Mouse (Mus musculus): ENCODE data around the gene Pigf. TPM values are rescaled to one million over a fixed set of nuclear protein-coding genes. Genes with fewer than 3 reads are reported as not detected.

The Pigf gene
- polyA plus RNA-seq, 1 experiment from 2014 or later = 39.3 TPM

GRCm38 (mm10) chr17:87057486-87058266 is 32.5 kb upstream of the Pigf start:
- H3K4me2 ChIP-seq (replicated peaks; ENCODE audit: low read depth, low read length) = no peak overlapping the region
- H3K4me3 ChIP-seq (ENCODE audit: low read length) = no peak overlapping the region
- no peaks in the 10 kb centered on the region for H3K9me3 ChIP-seq (ENCODE audit: control insufficient read depth, low read length)
- WGBS = 74% methylated on average over 8 of the region's 8 CpGs
- no peak overlapping the region for H3K9ac ChIP-seq (ENCODE audit: low read depth, low read length)
- no peak overlapping the region; the same call in 1 of the 2 replicates for H3K27ac ChIP-seq (ENCODE audit: low read depth, low read length)
- peaks cover 22% of the 10 kb centered on the region; the same call in 1 of the 2 replicates for H3K4me1 ChIP-seq (ENCODE audit: control insufficient read depth, insufficient read depth, low read length)
- no peaks in the 10 kb centered on the region for H3K27me3 ChIP-seq (ENCODE audit: control insufficient read depth, insufficient read depth, low read length)
- no peak for ATAC-seq (ENCODE audit: low FRiP score, low TSS enrichment)
- H3K36me3 ChIP-seq (ENCODE audit: control insufficient read depth, insufficient read depth, low read length) = no peaks in the 10 kb centered on the region

- WGBS = 97% methylated on average over 7 of the region's 7 CpGs
- Histone ChIP-seq H3K27ac (ENCODE audit: low read depth, low read length) (no peak overlapping the region), H3K9ac (ENCODE audit: low read depth, low read length) (no peak overlapping the region), H3K27me3 (ENCODE audit: control insufficient read depth, insufficient read depth, low read length) (no peaks in the 10 kb centered on the region), H3K4me3 (ENCODE audit: low read length) (no peak overlapping the region), H3K4me2 (replicated peaks; ENCODE audit: low read depth, low read length) (no peak overlapping the region), H3K36me3 (ENCODE audit: control insufficient read depth, insufficient read depth, low read length) (no peaks in the 10 kb centered on the region), H3K9me3 (ENCODE audit: control insufficient read depth, low read length) (no peaks in the 10 kb centered on the region), H3K4me1 (ENCODE audit: control insufficient read depth, insufficient read depth, low read length) (peaks cover 19% of the 10 kb centered on the region; the same call in 1 of the 2 replicates)
- ATAC-seq (ENCODE audit: low FRiP score, low TSS enrichment) = no peak
Observed at GRCm38 (mm10) chr17:87056761-87057160, 31.6 kb upstream of the Pigf start.

GRCm38 (mm10) chr17:87055663-87056062 is 30.5 kb upstream of the Pigf start:
- Histone ChIP-seq H3K4me1 (ENCODE audit: control insufficient read depth, insufficient read depth, low read length) (peaks cover 19% of the 10 kb centered on the region; the same call in 1 of the 2 replicates), H3K4me3 (ENCODE audit: low read length) (no peak overlapping the region), H3K9me3 (ENCODE audit: control insufficient read depth, low read length) (no peaks in the 10 kb centered on the region), H3K4me2 (replicated peaks; ENCODE audit: low read depth, low read length) (no peak overlapping the region), H3K36me3 (ENCODE audit: control insufficient read depth, insufficient read depth, low read length) (no peaks in the 10 kb centered on the region), H3K27me3 (ENCODE audit: control insufficient read depth, insufficient read depth, low read length) (no peaks in the 10 kb centered on the region), H3K9ac (ENCODE audit: low read depth, low read length) (no peak overlapping the region), H3K27ac (ENCODE audit: low read depth, low read length) (no peak overlapping the region; the same call in 1 of the 2 replicates)
- no peak for ATAC-seq (ENCODE audit: low FRiP score, low TSS enrichment)
- 69% methylated on average over 1 of the region's 1 CpGs for WGBS

GRCm38 (mm10) chr17:87055051-87055459 is 29.8 kb upstream of the Pigf start:
- H3K36me3 ChIP-seq (ENCODE audit: control insufficient read depth, insufficient read depth, low read length) = no peaks in the 10 kb centered on the region
- H3K4me2 ChIP-seq (replicated peaks; ENCODE audit: low read depth, low read length) = no peak overlapping the region; the same call in 1 of the 2 replicates
- H3K27ac ChIP-seq (ENCODE audit: low read depth, low read length) = peak overlapping the region; percentile 67; the same call in 1 of the 2 replicates
- H3K4me3 ChIP-seq (ENCODE audit: low read length) = no peak overlapping the region
- 6% methylated on average over 5 of the region's 5 CpGs for WGBS
- no peaks in the 10 kb centered on the region for H3K27me3 ChIP-seq (ENCODE audit: control insufficient read depth, insufficient read depth, low read length)
- ATAC-seq (ENCODE audit: low FRiP score, low TSS enrichment) = peak; percentile 75
- no peak overlapping the region for H3K9ac ChIP-seq (ENCODE audit: low read depth, low read length)
- H3K4me1 ChIP-seq (ENCODE audit: control insufficient read depth, insufficient read depth, low read length) = peaks cover 19% of the 10 kb centered on the region; the same call in 1 of the 2 replicates
- no peaks in the 10 kb centered on the region for H3K9me3 ChIP-seq (ENCODE audit: control insufficient read depth, low read length)

- Histone ChIP-seq H3K4me1 (ENCODE audit: control insufficient read depth, insufficient read depth, low read length) (peaks cover 19% of the 10 kb centered on the region; the same call in 1 of the 2 replicates), H3K27ac (ENCODE audit: low read depth, low read length) (no peak overlapping the region), H3K4me2 (replicated peaks; ENCODE audit: low read depth, low read length) (no peak overlapping the region), H3K4me3 (ENCODE audit: low read length) (no peak overlapping the region), H3K9ac (ENCODE audit: low read depth, low read length) (no peak overlapping the region), H3K9me3 (ENCODE audit: control insufficient read depth, low read length) (no peaks in the 10 kb centered on the region), H3K27me3 (ENCODE audit: control insufficient read depth, insufficient read depth, low read length) (no peaks in the 10 kb centered on the region), H3K36me3 (ENCODE audit: control insufficient read depth, insufficient read depth, low read length) (no peaks in the 10 kb centered on the region)
- WGBS = 71% methylated on average over 5 of the region's 5 CpGs
- no peak for ATAC-seq (ENCODE audit: low FRiP score, low TSS enrichment)
Observed at GRCm38 (mm10) chr17:87053921-87054320, 28.7 kb upstream of the Pigf start.

GRCm38 (mm10) chr17:87052432-87052831 is 27.2 kb upstream of the Pigf start:
- Histone ChIP-seq H3K9ac (ENCODE audit: low read depth, low read length) (no peak overlapping the region), H3K27ac (ENCODE audit: low read depth, low read length) (no peak overlapping the region), H3K4me3 (ENCODE audit: low read length) (no peak overlapping the region), H3K4me1 (ENCODE audit: control insufficient read depth, insufficient read depth, low read length) (peaks cover 14% of the 10 kb centered on the region; the same call in 1 of the 2 replicates), H3K36me3 (ENCODE audit: control insufficient read depth, insufficient read depth, low read length) (no peaks in the 10 kb centered on the region), H3K4me2 (replicated peaks; ENCODE audit: low read depth, low read length) (no peak overlapping the region), H3K27me3 (ENCODE audit: control insufficient read depth, insufficient read depth, low read length) (no peaks in the 10 kb centered on the region), H3K9me3 (ENCODE audit: control insufficient read depth, low read length) (no peaks in the 10 kb centered on the region)
- ATAC-seq (ENCODE audit: low FRiP score, low TSS enrichment) = no peak
- WGBS = 82% methylated on average over 1 of the region's 1 CpGs

GRCm38 (mm10) chr17:87051652-87052051 is 26.4 kb upstream of the Pigf start:
- H3K27ac ChIP-seq (ENCODE audit: low read depth, low read length) = no peak overlapping the region
- no peaks in the 10 kb centered on the region for H3K9me3 ChIP-seq (ENCODE audit: control insufficient read depth, low read length)
- no peak for ATAC-seq (ENCODE audit: low FRiP score, low TSS enrichment)
- H3K4me3 ChIP-seq (ENCODE audit: low read length) = no peak overlapping the region
- WGBS = 93% methylated on average over 1 of the region's 1 CpGs
- H3K4me1 ChIP-seq (ENCODE audit: control insufficient read depth, insufficient read depth, low read length) = peaks cover 13% of the 10 kb centered on the region; the same call in 1 of the 2 replicates
- H3K27me3 ChIP-seq (ENCODE audit: control insufficient read depth, insufficient read depth, low read length) = no peaks in the 10 kb centered on the region
- no peak overlapping the region for H3K4me2 ChIP-seq (replicated peaks; ENCODE audit: low read depth, low read length)
- H3K9ac ChIP-seq (ENCODE audit: low read depth, low read length) = no peak overlapping the region
- no peaks in the 10 kb centered on the region for H3K36me3 ChIP-seq (ENCODE audit: control insufficient read depth, insufficient read depth, low read length)

GRCm38 (mm10) chr17:87050469-87051175 is 25.4 kb upstream of the Pigf start:
- Histone ChIP-seq H3K36me3 (ENCODE audit: control insufficient read depth, insufficient read depth, low read length) (no peaks in the 10 kb centered on the region), H3K9me3 (ENCODE audit: control insufficient read depth, low read length) (no peaks in the 10 kb centered on the region), H3K9ac (ENCODE audit: low read depth, low read length) (no peak overlapping the region), H3K27me3 (ENCODE audit: control insufficient read depth, insufficient read depth, low read length) (no peaks in the 10 kb centered on the region), H3K4me3 (ENCODE audit: low read length) (no peak overlapping the region), H3K4me2 (replicated peaks; ENCODE audit: low read depth, low read length) (no peak overlapping the region), H3K27ac (ENCODE audit: low read depth, low read length) (no peak overlapping the region), H3K4me1 (ENCODE audit: control insufficient read depth, insufficient read depth, low read length) (peaks cover 9% of the 10 kb centered on the region; the same call in 1 of the 2 replicates)
- ATAC-seq (ENCODE audit: low FRiP score, low TSS enrichment) = no peak
- 50% methylated on average over 9 of the region's 9 CpGs for WGBS

GRCm38 (mm10) chr17:87049696-87050095 is 24.5 kb upstream of the Pigf start:
- Histone ChIP-seq H3K9me3 (ENCODE audit: control insufficient read depth, low read length) (no peaks in the 10 kb centered on the region), H3K4me1 (ENCODE audit: control insufficient read depth, insufficient read depth, low read length) (no peaks in the 10 kb centered on the region), H3K36me3 (ENCODE audit: control insufficient read depth, insufficient read depth, low read length) (no peaks in the 10 kb centered on the region), H3K27me3 (ENCODE audit: control insufficient read depth, insufficient read depth, low read length) (no peaks in the 10 kb centered on the region), H3K9ac (ENCODE audit: low read depth, low read length) (no peak overlapping the region), H3K4me2 (replicated peaks; ENCODE audit: low read depth, low read length) (no peak overlapping the region), H3K27ac (ENCODE audit: low read depth, low read length) (no peak overlapping the region), H3K4me3 (ENCODE audit: low read length) (no peak overlapping the region)
- 50% methylated on average over 5 of the region's 5 CpGs for WGBS
- ATAC-seq (ENCODE audit: low FRiP score, low TSS enrichment) = no peak
